Mouse (Mus musculus) C2C12 (cell line): ENCODE results near the gene 2810004N23Rik. TPM values are rescaled to one million over a fixed set of nuclear protein-coding genes. Genes with fewer than 3 reads are reported as not detected.

Experiments used
- H3K27me3 ChIP-seq: one replicate; pipeline ENCODE4 v1.6.1; 2011; ENCODE audit not compliant: control insufficient read depth, insufficient read depth, insufficient read length
- H3K36me3 ChIP-seq: one replicate; pipeline ENCODE4 v1.6.1; 2011; ENCODE audit not compliant: control insufficient read depth, insufficient read depth
- H3K4me3 ChIP-seq: one replicate; pipeline ENCODE4 v1.5.1; 2011; ENCODE audit warnings: mild to moderate bottlenecking, control low read depth; ENCODE audit not compliant: poor library complexity, insufficient read depth, severe bottlenecking
- H3K79me2 ChIP-seq: one replicate; pipeline ENCODE4 v1.6.1; 2011; ENCODE audit not compliant: control insufficient read depth, insufficient read depth
- H3K79me3 ChIP-seq: one replicate; pipeline ENCODE4 v1.6.1; 2011; ENCODE audit warnings: low read depth, control low read depth
- H3ac ChIP-seq: one replicate; pipeline ENCODE3; 2011; ENCODE audit warnings: low read depth; ENCODE audit not compliant: control insufficient read depth, insufficient read length
- CEBPB ChIP-seq: IDR thresholded peaks from one replicate; pipeline ENCODE4 v1.6.1; 2011; ENCODE audit warnings: low read depth, mild to moderate bottlenecking, control low read depth, moderate library complexity
- CTCF ChIP-seq: IDR thresholded peaks from one replicate; pipeline ENCODE4 v1.5.1; 2011; ENCODE audit not compliant: control insufficient read depth, insufficient read depth, insufficient read length
- FOSL1 ChIP-seq: IDR thresholded peaks from one replicate; pipeline ENCODE4 v1.8.0; 2011; ENCODE audit warnings: mild to moderate bottlenecking, low read length; ENCODE audit not compliant: poor library complexity, insufficient read depth, severe bottlenecking
- MAX ChIP-seq: IDR thresholded peaks from one replicate; pipeline ENCODE4 v1.6.1; 2011; ENCODE audit warnings: mild to moderate bottlenecking, control low read depth
- MYOD1 ChIP-seq: IDR thresholded peaks from one replicate; pipeline ENCODE4 v1.6.1; 2011; ENCODE audit warnings: low read depth; ENCODE audit not compliant: control insufficient read depth, insufficient read length
- MYOG ChIP-seq: IDR thresholded peaks from one replicate; pipeline ENCODE4 v1.6.1; 2011; ENCODE audit not compliant: control insufficient read depth, insufficient read length; ENCODE audit errors: extremely low read depth
- USF1 ChIP-seq: IDR thresholded peaks from one replicate; pipeline ENCODE4 v1.6.1; 2011; ENCODE audit warnings: low read depth, mild to moderate bottlenecking, control low read depth, moderate library complexity
- polyA plus RNA-seq: library from polyadenylated mRNA; unstranded; fragments of >200 nt; fragmentation: generic; extraction: Trizol; gene quantifications from one replicate; pipeline ENCODE4 v1.2.1, GENCODE M21; 2012; ENCODE audit warnings: missing spikeins

The 2810004N23Rik gene
- polyA plus RNA-seq, 1 experiment: 27.9 TPM

- Histone ChIP-seq H3K27me3 (peaks cover 43% of the 10 kb centered on the region), H3K79me3 (no peaks in the 10 kb centered on the region), H3K4me3 (no peak overlapping the region), H3K36me3 (no peaks in the 10 kb centered on the region), H3ac (no peak overlapping the region), H3K79me2 (no peaks in the 10 kb centered on the region)
- TF ChIP-seq USF1 (no peak), CTCF (no peak), FOSL1 (no peak)
These were observed 58.9 kb downstream of the 2810004N23Rik start for GRCm38 (mm10) chr8:124803824-124804702.

- TF ChIP-seq CTCF: no peak
- no peak for TF ChIP-seq MYOD1
- TF ChIP-seq MAX: no peak
- no peak for TF ChIP-seq FOSL1
- no peaks in the 10 kb centered on the region for H3K79me3 ChIP-seq
- no peaks in the 10 kb centered on the region for H3K79me2 ChIP-seq
- no peak overlapping the region for H3K4me3 ChIP-seq
- no peaks in the 10 kb centered on the region for H3K36me3 ChIP-seq
- no peak overlapping the region for H3ac ChIP-seq
- H3K27me3 ChIP-seq: peaks cover 61% of the 10 kb centered on the region
These were observed 62.4 kb downstream of the 2810004N23Rik start for GRCm38 (mm10) chr8:124800542-124800941.

DNA sequence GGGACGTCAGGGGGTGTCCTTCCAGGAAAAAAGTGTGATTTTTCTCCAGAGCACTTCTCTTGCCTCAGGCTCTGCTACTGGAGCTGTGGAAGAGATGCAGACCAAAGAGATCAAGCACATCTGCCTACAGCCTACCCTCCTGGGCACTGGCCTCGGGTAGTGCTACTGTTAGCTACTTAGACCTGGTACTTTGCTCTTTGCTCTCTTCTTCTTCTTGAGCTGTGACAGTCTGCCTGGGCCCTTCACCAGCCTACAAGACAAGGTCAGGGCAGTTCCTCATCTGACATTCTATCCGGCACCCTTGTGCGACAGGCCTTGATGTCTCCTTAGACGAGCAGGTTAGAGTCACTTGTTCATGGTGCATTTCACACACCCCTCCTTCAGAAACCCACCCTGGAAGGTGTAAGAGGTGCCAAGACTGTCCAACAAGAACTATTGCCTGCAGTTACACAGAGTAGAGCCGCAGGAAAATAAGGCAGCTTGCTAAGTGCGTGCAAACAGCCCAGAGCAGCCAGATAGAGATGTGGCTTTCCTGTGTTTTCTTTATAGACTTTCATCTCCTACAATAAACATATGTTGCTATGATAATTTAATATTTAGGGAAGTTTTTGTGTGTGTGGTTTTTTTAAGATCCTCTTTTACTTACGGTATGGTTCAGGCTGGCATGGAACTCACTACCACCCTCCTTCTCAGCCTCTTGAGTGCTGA is 67.0 kb downstream of the 2810004N23Rik start:
- Histone ChIP-seq H3K27me3 (peaks cover 57% of the 10 kb centered on the region), H3K4me3 (no peak overlapping the region)

GRCm38 (mm10) chr8:124794486-124794780 is 68.5 kb downstream of the 2810004N23Rik start:
- Histone ChIP-seq H3K36me3 (no peaks in the 10 kb centered on the region), H3K27me3 (peaks cover 59% of the 10 kb centered on the region), H3ac (no peak overlapping the region), H3K79me2 (no peaks in the 10 kb centered on the region), H3K79me3 (no peaks in the 10 kb centered on the region), H3K4me3 (no peak overlapping the region)
- TF ChIP-seq MYOD1 (no peak), CEBPB (no peak), MYOG (no peak), CTCF (no peak), USF1 (no peak), MAX (no peak), FOSL1 (no peak)

More for the DNA sequence above, 67.0 kb downstream of the 2810004N23Rik start:
- Histone ChIP-seq H3K79me3 (no peaks in the 10 kb centered on the region), H3K79me2 (no peaks in the 10 kb centered on the region), H3ac (no peak overlapping the region), H3K36me3 (no peaks in the 10 kb centered on the region)
- no peak for TF ChIP-seq MYOG
- no peak for TF ChIP-seq MYOD1
- no peak for TF ChIP-seq USF1

DNA sequence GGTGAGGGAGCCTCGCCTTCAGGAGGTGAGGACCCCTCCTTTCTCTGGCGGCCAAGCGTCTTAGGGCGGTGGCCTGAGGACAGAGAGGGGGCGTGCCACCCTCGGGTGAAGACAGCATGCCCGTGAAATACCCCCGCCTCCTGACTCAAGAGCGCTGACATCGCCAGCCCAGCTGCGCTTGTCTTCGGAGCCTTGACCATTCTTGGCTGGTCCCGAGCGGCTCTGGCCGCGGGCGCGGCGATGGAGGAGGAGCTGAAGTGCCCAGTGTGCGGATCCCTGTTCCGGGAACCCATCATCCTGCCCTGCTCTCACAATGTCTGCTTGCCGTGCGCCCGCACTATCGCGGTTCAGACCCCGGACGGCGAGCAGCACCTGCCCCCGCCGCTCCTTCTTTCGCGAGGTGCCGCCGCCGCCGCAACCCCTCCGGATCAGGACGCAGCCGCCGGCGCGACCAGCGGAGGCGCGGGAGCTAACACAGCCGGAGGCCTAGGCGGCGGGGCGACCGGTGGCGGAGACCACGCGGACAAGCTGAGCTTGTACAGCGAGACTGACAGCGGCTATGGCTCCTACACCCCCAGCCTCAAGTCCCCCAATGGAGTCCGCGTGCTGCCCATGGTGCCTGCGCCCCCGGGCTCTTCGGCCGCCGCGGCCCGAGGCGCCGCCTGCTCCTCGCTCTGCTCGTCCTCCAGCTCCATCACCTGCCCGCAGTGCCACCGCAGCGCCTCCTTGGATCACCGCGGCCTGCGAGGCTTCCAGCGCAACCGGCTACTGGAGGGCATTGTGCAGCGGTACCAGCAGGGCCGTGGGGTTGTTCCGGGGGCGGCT is 69.0 kb downstream of the 2810004N23Rik start:
- Histone ChIP-seq H3K4me3 (no peak overlapping the region), H3K27me3 (peaks cover 61% of the 10 kb centered on the region), H3K79me3 (no peaks in the 10 kb centered on the region), H3K36me3 (no peaks in the 10 kb centered on the region), H3K79me2 (no peaks in the 10 kb centered on the region), H3ac (no peak overlapping the region)
- TF ChIP-seq MAX: no peak
- TF ChIP-seq MYOG: no peak
- no peak for TF ChIP-seq USF1

DNA sequence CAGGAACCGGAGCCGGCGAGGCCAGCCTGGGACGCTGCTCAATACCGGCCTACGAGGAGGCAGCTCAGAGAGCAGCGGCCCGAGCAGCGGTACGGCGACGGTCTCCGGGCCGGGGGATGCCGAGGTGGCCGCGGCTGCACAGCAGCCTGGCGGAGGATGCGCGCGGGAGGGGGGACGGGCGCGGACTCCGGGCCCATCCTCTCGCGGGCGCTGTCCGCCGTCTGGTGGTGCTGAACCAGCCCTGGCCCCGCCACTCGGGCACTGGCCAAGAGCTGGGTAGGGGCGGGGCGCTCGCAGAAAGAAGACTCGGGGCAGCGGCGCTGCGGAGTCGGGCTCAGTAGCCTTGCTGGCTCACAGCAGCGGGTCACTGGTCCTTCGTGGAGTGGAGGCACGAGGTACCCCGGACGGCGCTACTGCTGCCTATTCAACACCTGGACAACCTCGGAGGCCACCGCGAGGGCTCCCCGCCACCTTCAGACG is 69.7 kb downstream of the 2810004N23Rik start:
- TF ChIP-seq USF1: no peak
- no peak for TF ChIP-seq CEBPB
- TF ChIP-seq MYOD1: no peak
- TF ChIP-seq MAX: no peak
- no peak for TF ChIP-seq MYOG
- no peak for TF ChIP-seq FOSL1
- TF ChIP-seq CTCF: no peak
- Histone ChIP-seq H3K4me3 (no peak overlapping the region), H3K27me3 (peaks cover 58% of the 10 kb centered on the region), H3K79me2 (no peaks in the 10 kb centered on the region), H3ac (peak overlapping the region; percentile 46), H3K79me3 (no peaks in the 10 kb centered on the region), H3K36me3 (no peaks in the 10 kb centered on the region)
